Mouse (Mus musculus) bone marrow macrophage, adult 2 months (primary cell): ENCODE data around the gene Olfr728. TPM values are rescaled to one million over a fixed set of nuclear protein-coding genes. Genes with fewer than 3 reads are reported as not detected.

Experiments used
- H3K27ac ChIP-seq: 2 replicates; pipeline ENCODE4 v1.5.1; 2012; ENCODE audit warnings: low read depth, low read length; ENCODE audit not compliant: insufficient read depth
- H3K4me1 ChIP-seq: 2 replicates; pipeline ENCODE4 v1.6.1; 2012; ENCODE audit warnings: low read length; ENCODE audit not compliant: control insufficient read depth, insufficient read depth
- H3K4me3 ChIP-seq: 2 replicates; pipeline ENCODE4 v1.5.1; 2012; ENCODE audit warnings: mild to moderate bottlenecking, low read length, moderate library complexity; ENCODE audit not compliant: insufficient read depth
- CTCF ChIP-seq: IDR thresholded peaks from 2 replicates; pipeline ENCODE4 v1.5.1; 2012; ENCODE audit warnings: low read depth, mild to moderate bottlenecking, low read length, moderate library complexity
- POLR2A ChIP-seq: IDR thresholded peaks from 2 replicates; pipeline ENCODE4 v1.6.1; 2012; ENCODE audit warnings: mild to moderate bottlenecking, low read depth, low read length, borderline replicate concordance
- polyA plus RNA-seq: library from polyadenylated mRNA; stranded (reverse); fragments of >200 nt; gene quantifications from 2 replicates; pipeline ENCODE4 v1.2.4, GENCODE M21; 2012; ENCODE audit not compliant: missing spikeins, insufficient read depth, insufficient read length

The Olfr728 gene
- polyA plus RNA-seq, result 0.67 TPM in 1 of 2 replicates, not detected in the other

- no peak within 1 kb of the TSS for H3K4me3 ChIP-seq
- H3K4me1 ChIP-seq, result no peaks in the 10 kb centered on the region
- H3K27ac ChIP-seq, result no peak within 1 kb of the TSS
- TF ChIP-seq POLR2A (no peak), CTCF (no peak)
Measured at GRCm38 (mm10) chr14:50142580-50142979, at the start of gene Olfr728. TSS of gene Olfr728 (minus strand) at chr14:50142680.

DNA sequence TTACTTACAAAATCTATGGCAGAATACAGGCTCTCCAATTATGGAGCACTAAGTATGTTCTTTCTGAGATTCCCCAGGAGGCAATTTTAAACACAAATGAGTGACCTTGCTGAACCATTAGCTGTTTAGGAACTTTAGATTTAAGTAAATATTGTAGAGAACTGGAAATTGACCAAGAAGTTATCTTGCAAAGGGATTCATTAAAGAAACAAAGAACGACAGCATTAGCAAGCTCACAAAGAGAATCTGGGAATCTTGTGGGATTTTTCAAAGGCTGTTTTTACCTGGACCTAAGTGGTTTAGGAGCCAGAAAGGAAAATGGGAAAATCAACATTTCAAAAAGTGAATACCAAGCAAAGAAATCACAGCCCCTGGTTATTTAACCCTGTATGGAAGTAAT lies 45.6 kb upstream of the Olfr728 start, which contains the start of gene Olfr730:
TSS of gene Olfr730 (minus strand) at position 101 of the 400 bp plus-strand sequence.
- no peaks in the 10 kb centered on the region for H3K4me1 ChIP-seq
- no peak for TF ChIP-seq POLR2A
- TF ChIP-seq CTCF, result no peak
- H3K27ac ChIP-seq, result no peak within 1 kb of the TSS
- no peak within 1 kb of the TSS for H3K4me3 ChIP-seq

- Histone ChIP-seq H3K4me3 (no peak within 1 kb of the TSS), H3K4me1 (no peaks in the 10 kb centered on the region), H3K27ac (no peak within 1 kb of the TSS)
- TF ChIP-seq CTCF (no peak), POLR2A (no peak)
Measured at GRCm38 (mm10) chr14:50152810-50153209, 10.3 kb upstream of the Olfr728 start, which contains the start of gene Olfr729. TSS of gene Olfr729 (minus strand) at chr14:50152910.

DNA sequence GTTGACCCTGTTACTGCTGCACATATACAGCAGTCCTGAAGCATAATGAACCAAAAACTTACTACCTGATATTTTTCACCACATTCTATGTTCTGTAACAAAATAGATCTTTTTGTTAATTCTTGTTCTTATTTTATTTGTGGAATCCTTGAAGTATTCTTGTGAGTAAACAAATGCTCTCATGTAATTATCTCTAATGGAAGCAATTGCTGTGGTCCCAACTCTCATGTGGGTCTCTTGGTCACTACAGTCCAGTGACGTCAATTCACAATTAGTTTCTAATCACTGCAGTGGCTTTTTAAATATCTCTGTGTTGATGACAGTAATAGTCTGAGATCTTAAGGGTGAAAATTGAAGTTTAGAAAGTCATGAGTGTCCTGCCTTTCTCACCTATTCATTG lies 19.6 kb downstream of the Olfr728 start, which contains the start of gene Olfr727:
TSS of gene Olfr727 (plus strand) at position 301 of the 400 bp plus-strand sequence.
- Histone ChIP-seq H3K27ac (no peak within 1 kb of the TSS), H3K4me1 (no peaks in the 10 kb centered on the region), H3K4me3 (no peak within 1 kb of the TSS)
- TF ChIP-seq CTCF (no peak), POLR2A (no peak)

DNA sequence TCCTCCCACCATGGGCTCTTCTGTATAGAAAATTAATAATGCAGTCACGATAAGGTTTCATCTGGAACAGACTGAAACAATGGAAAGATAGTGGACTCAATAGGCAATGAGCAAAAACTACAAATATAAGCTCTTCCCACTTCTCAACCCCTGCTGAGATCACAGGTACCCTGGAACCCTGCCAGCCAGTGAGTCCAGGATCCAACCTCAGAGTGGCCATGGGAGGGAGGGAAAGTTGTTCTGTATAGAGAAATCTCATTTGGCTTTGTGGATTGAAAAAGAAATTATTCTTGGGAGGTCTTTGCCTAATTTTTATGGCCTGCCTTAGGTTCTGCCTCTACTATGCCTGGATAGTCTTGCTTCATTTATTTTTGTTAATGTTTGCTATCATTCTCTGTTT lies 51.6 kb downstream of the Olfr728 start, which contains the start of gene Olfr726:
TSS of gene Olfr726 (minus strand) at position 101 of the 400 bp plus-strand sequence.
- no peak within 1 kb of the TSS for H3K27ac ChIP-seq
- H3K4me1 ChIP-seq, result no peaks in the 10 kb centered on the region
- TF ChIP-seq POLR2A, result no peak
- no peak for TF ChIP-seq CTCF
- H3K4me3 ChIP-seq, result no peak within 1 kb of the TSS

Other genes with a start within 250 kb of the Olfr728 start
- not detected in 2 replicates for gene Olfr722, start 240.7 kb downstream of the Olfr728 start, polyA plus RNA-seq
- not detected in 2 replicates for gene Olfr723, start 210.9 kb downstream of the Olfr728 start, polyA plus RNA-seq
- not detected in 2 replicates for gene Olfr724, start 179.4 kb downstream of the Olfr728 start, polyA plus RNA-seq
- gene Olfr725, start 102.3 kb downstream of the Olfr728 start, polyA plus RNA-seq, result not detected in 2 replicates
- gene Olfr726, start 51.7 kb downstream of the Olfr728 start, polyA plus RNA-seq, result not detected in 2 replicates
- gene Olfr727, start 19.5 kb downstream of the Olfr728 start, polyA plus RNA-seq, result not detected in 2 replicates
- not detected in 2 replicates for gene Olfr729, start 10.2 kb upstream of the Olfr728 start, polyA plus RNA-seq
- gene Olfr730, start 45.5 kb upstream of the Olfr728 start, polyA plus RNA-seq, result not detected in 2 replicates
- gene Olfr731, start 99.2 kb upstream of the Olfr728 start, polyA plus RNA-seq, result not detected in 2 replicates
- not detected in 2 replicates for gene Olfr732, start 141.5 kb upstream of the Olfr728 start, polyA plus RNA-seq
- not detected in 2 replicates for gene Olfr733, start 158.8 kb upstream of the Olfr728 start, polyA plus RNA-seq
- gene Olfr734, start 184.1 kb upstream of the Olfr728 start, polyA plus RNA-seq, result not detected in 2 replicates
- gene Olfr735, start 206.2 kb upstream of the Olfr728 start, polyA plus RNA-seq, result not detected in 2 replicates
- 0.27 TPM in 1 of 2 replicates, not detected in the other for gene Tlr11, start 215.2 kb upstream of the Olfr728 start, polyA plus RNA-seq
- not detected in 2 replicates for gene Olfr736, start 238.5 kb upstream of the Olfr728 start, polyA plus RNA-seq